Mouse (Mus musculus) cerebellum, adult 2 months (tissue): Measurements from ENCODE around the gene Serpinf2.

Experiments
- CTCF ChIP-seq: fragments of 200-500 bp; IDR thresholded peaks from 2 replicates; pipeline ENCODE4 v1.5.1; 2011; ENCODE audit warnings: low read depth, mild to moderate bottlenecking, control low read depth, low read length, moderate library complexity, borderline replicate concordance; ENCODE audit not compliant: insufficient read depth
- POLR2A ChIP-seq: fragments of 200-500 bp; IDR thresholded peaks from 2 replicates; pipeline ENCODE4 v1.6.1; 2011; ENCODE audit warnings: low read length, control low read depth, borderline replicate concordance; ENCODE audit not compliant: insufficient read depth

DNA sequence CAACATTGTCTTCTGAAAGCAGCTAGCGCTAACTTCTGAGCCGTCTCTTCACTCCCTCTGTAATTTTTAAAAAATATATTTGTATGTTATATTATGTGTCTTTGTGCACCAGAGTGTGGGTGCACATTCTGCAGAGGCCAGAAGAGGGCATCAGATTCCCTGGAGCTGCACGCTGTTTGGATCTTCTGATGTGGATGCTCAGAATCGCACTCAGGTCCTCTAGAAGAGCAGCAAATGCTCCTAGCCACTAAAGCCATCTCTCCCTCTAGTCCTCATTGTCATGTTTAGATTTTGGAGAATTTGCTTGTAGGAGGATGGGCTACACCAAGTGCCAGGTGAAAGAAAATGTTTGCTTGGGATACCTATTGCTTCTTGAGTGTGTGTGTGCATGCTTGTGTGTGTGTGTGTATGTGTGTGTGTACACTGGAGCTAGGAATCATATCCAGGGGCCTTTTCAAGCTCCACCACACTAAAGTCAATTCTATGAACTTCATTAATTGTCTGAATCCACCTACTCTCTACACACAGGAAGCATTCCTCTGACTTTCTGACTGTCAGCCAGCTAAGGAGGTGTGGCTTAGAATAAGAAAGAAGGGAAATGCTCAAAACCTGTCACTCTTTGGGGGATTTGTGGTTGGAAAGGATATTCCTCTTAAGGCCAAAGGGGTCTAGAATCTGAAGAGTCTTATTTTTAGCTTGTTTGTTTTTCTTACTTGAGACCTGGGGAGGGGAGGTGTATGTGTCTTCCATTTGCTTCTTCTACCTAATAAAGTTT lies 27.5 kb upstream of the Serpinf2 start:
- TF ChIP-seq CTCF (no peak), POLR2A (no peak)
